Comparison of ENCODE assay signal across 14 mouse cellular contexts in the genomic region with DNA sequence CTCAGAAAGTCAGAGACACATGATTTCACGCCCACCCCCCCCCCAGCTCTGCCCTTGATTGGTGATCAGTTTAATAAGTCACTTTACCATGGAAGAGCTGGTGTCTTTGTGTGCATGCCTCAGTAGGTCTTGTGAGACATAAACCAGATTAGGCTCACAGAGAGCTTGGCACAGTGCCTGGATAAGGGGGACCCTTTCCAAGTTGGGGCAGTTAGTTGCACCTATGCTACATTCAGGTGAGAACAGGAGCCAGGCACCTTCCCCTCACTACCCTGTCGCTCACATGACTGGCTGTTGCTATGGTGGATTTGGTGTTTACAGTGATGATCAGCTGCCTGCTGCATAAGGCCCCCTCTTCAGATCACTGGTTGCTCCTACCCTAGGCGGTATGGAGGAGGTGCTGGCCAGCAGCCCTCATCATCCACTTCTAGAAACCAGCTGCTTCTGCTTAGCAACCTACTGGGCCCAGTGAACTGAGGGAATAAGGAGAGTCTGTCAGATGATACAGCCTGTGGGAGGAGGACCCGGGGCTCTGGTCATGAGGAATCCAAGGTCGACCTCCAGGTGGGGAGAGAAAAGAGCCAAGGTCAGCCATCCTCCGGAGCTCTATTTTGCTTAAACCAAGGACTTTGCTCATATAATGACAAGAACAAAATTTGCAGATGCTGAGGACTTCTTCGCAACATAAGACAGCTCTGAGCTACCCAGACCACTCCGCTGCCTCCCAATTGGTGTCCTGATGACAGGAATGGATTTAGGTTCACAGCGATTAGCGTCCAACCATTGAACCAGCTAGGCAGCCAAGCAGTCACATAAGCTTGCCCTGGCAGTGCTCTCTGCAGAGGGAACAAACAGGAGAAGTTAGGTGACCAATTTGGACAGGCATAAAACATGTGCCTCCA. TPM values are rescaled to one million over a fixed set of nuclear protein-coding genes. Genes with fewer than 3 reads are reported as not detected.
DNase-seq lines count a peak whose midpoint lies in the region; ATAC-seq lines count a peak whose summit lies in the region.
"Had no signal": no experiment of that assay in that cellular context is flagged by ENCODE, and none has a peak within 500 bp of the region (broad histone marks: within the 10 kb centered on the region; RNA-seq: fewer than 3 reads in every experiment).

No protein-coding gene starts in this region.

- H3K27me3 ChIP-seq in heart, embryonic 15.5 days: no peaks in the 10 kb centered on the region
- H3K27me3 ChIP-seq in heart, embryonic 11.5 days (ENCODE audit: control insufficient read depth, insufficient read depth, low read length): no peaks in the 10 kb centered on the region
- H3K27me3 ChIP-seq in kidney, embryonic 16.5 days (ENCODE audit: insufficient read depth, low read length): no peaks in the 10 kb centered on the region

- DNase-seq in kidney, adult 8-10 months: no peak
- peak; percentile 24 for DNase-seq in retina, postnatal 1 day
- DNase-seq in retina, embryonic 14.5 days (ENCODE audit: low spot score): no peak
- no peak for DNase-seq in adrenal gland, adult (ENCODE audit: inconsistent age in 2 of 2, low spot score in 1 of 2)
- DNase-seq: cerebellum, adult 11 months; forebrain, postnatal 0 days; gastrocnemius, postnatal 14 days; heart, postnatal 14 days had no signal

- 0 out of 2 replicates have a peak, but pooled peaks cover 5% of the 10 kb centered on the region for H3K4me1 ChIP-seq in heart, embryonic 15.5 days (replicated peaks)
- H3K4me1 ChIP-seq in heart, embryonic 11.5 days (ENCODE audit: control insufficient read depth, insufficient read depth, low read length): no peaks in the 10 kb centered on the region
- peaks cover 29% of the 10 kb centered on the region for H3K4me1 ChIP-seq in kidney, embryonic 16.5 days (ENCODE audit: insufficient read depth, low read length)

- H3K9ac ChIP-seq in heart, embryonic 15.5 days: no peak overlapping the region
- no peak overlapping the region for H3K9ac ChIP-seq in heart, embryonic 11.5 days (ENCODE audit: low read depth, low read length)
- H3K9ac ChIP-seq in kidney, embryonic 16.5 days (replicated peaks; ENCODE audit: low read length): no peak overlapping the region
- H3K9ac ChIP-seq: forebrain, postnatal 0 days had no signal

- H3K4me2 ChIP-seq in heart, embryonic 15.5 days: no peak overlapping the region
- H3K4me2 ChIP-seq in heart, embryonic 11.5 days: no peak overlapping the region
- no peak overlapping the region for H3K4me2 ChIP-seq in kidney, embryonic 16.5 days (replicated peaks; ENCODE audit: low read depth, low read length)
- H3K4me2 ChIP-seq: liver, embryonic 11.5 days had no signal

- H3K9me3 ChIP-seq in heart, embryonic 15.5 days (replicated peaks): no peaks in the 10 kb centered on the region
- H3K9me3 ChIP-seq in heart, embryonic 11.5 days (replicated peaks; ENCODE audit: control insufficient read depth, low read length): no peaks in the 10 kb centered on the region
- no peaks in the 10 kb centered on the region for H3K9me3 ChIP-seq in kidney, embryonic 16.5 days (ENCODE audit: low read length)

- 0 out of 2 replicates have a peak overlapping the region, but pooled peaks have one; percentile 7 for H3K27ac ChIP-seq in heart, embryonic 15.5 days
- no peak overlapping the region for H3K27ac ChIP-seq in heart, embryonic 11.5 days (ENCODE audit: low read depth, low read length)
- peak overlapping the region; percentile 75 for H3K27ac ChIP-seq in kidney, embryonic 16.5 days (ENCODE audit: low read length)

- peak; percentile 53; the same call in 1 of the 2 replicates for ATAC-seq in heart, embryonic 15.5 days (replicated peaks; ENCODE audit: insufficient number of reproducible peaks, insufficient read depth, low FRiP score, low read depth)
- no peak for ATAC-seq in heart, embryonic 11.5 days (replicated peaks; ENCODE audit: insufficient number of reproducible peaks, low FRiP score, low TSS enrichment)
- ATAC-seq in kidney, embryonic 16.5 days (ENCODE audit: low FRiP score, low TSS enrichment): peak; percentile 92
- ATAC-seq: forebrain, postnatal 0 days had no signal

- no peaks in the 10 kb centered on the region for H3K36me3 ChIP-seq in heart, embryonic 15.5 days
- H3K36me3 ChIP-seq in heart, embryonic 11.5 days (ENCODE audit: control insufficient read depth, insufficient read depth, low read length): no peaks in the 10 kb centered on the region
- no peaks in the 10 kb centered on the region for H3K36me3 ChIP-seq in kidney, embryonic 16.5 days (ENCODE audit: insufficient read depth, low read length)

- H3K4me3 ChIP-seq in heart, embryonic 15.5 days: no peak overlapping the region
- no peak overlapping the region for H3K4me3 ChIP-seq in heart, embryonic 11.5 days (ENCODE audit: low read depth, low read length)
- H3K4me3 ChIP-seq in kidney, embryonic 16.5 days (ENCODE audit: low read length): no peak overlapping the region
- H3K4me3 ChIP-seq: erythroblast, embryonic 14.5 days had no signal

- 63% methylated on average over 10 of the region's 10 CpGs for WGBS in heart, embryonic 15.5 days
- WGBS in heart, embryonic 11.5 days (ENCODE audit: insufficient replicate concordance): 77% methylated on average over 10 of the region's 10 CpGs
- WGBS in kidney, embryonic 16.5 days: 42% methylated on average over 10 of the region's 10 CpGs

RNA-seq across cellular contexts. Expression of a gene that starts 35.3 kb away (rescaled TPM):
- polyA plus RNA-seq in heart, embryonic 15.5 days (2015; fragmentation: Nextera tagmentation; extraction: Ambion mirVana): 0.21 and 0.23 TPM in 2 replicates
- polyA plus RNA-seq in heart, embryonic 11.5 days (2014; fragmentation: Nextera tagmentation; extraction: Ambion mirVana): 0.10 and 0.13 TPM in 2 replicates
- 18.9 and 19.6 TPM in 2 replicates for polyA plus RNA-seq in kidney, embryonic 16.5 days (2015; fragmentation: Nextera tagmentation; extraction: Ambion mirVana)
- polyA plus RNA-seq: erythroblast, embryonic 14.5 days; lung, postnatal 0 days had no signal

Comparison
In these comparisons a context has a peak if more than half of its experiments do, and no peak if none do; other contexts are left out.
1. RNA of a gene that starts 35.3 kb away (polyA plus RNA-seq): 18.9 to 19.6 TPM in kidney, embryonic 16.5 days; 0.21 to 0.23 TPM in heart, embryonic 15.5 days and 0.10 to 0.13 TPM in heart, embryonic 11.5 days; every median in the first group is over 10 times any median in the second.